Mouse (Mus musculus) MEL (cell line): ENCODE results near the gene Epo.

ENCODE experiments used
- CHD2 ChIP-seq: IDR thresholded peaks from 2 replicates; pipeline ENCODE4 v1.6.1; 2011; ENCODE audit warnings: low read length, improper control_type of control experiment
- CTCF ChIP-seq, 3 experiments: IDR thresholded peaks in 2 of 3; conservative IDR thresholded peaks in 1 of 3; 2 replicates each; pipeline ENCODE4 v1.5.1; 2011 to 2012; ENCODE audit warnings: low read length in 3 of 3, low read depth in 2 of 3, mild to moderate bottlenecking in 2 of 3, improper control_type of control experiment in 1 of 3, inconsistent platforms in 1 of 3, mixed read lengths in 1 of 3, moderate library complexity in 1 of 3; ENCODE audit not compliant: control insufficient read depth in 1 of 3, insufficient read depth in 1 of 3, poor library complexity in 1 of 3, severe bottlenecking in 1 of 3
- HCFC1 ChIP-seq: IDR thresholded peaks from 2 replicates; pipeline ENCODE4 v1.6.1; 2012; ENCODE audit warnings: low read depth, mild to moderate bottlenecking, inconsistent platforms, low read length, improper control_type of control experiment, moderate library complexity
- MAX ChIP-seq: IDR thresholded peaks from 2 replicates; pipeline ENCODE4 v1.6.1; 2011; ENCODE audit warnings: low read length, improper control_type of control experiment
- POLR2A ChIP-seq, 2 experiments: IDR thresholded peaks; 2 replicates each; pipeline ENCODE4 v1.6.1; 2011 to 2012; ENCODE audit warnings: low read length in 2 of 2, mild to moderate bottlenecking in 2 of 2, control low read depth in 1 of 2, improper control_type of control experiment in 1 of 2, low read depth in 1 of 2, moderate library complexity in 1 of 2; ENCODE audit not compliant: control insufficient read depth in 1 of 2, insufficient read depth in 1 of 2, poor library complexity in 1 of 2
- POLR2AphosphoS5 ChIP-seq: IDR thresholded peaks from 2 replicates; pipeline ENCODE4 v1.6.1; 2012; ENCODE audit warnings: low read depth, borderline replicate concordance, mild to moderate bottlenecking, inconsistent platforms, low read length, moderate library complexity, mixed read lengths
- TCF12 ChIP-seq: IDR thresholded peaks from 2 replicates; pipeline ENCODE4 v1.6.1; 2014; ENCODE audit warnings: low read depth, mild to moderate bottlenecking, inconsistent platforms, low read length, improper control_type of control experiment, moderate library complexity
- ZNF384 ChIP-seq: IDR thresholded peaks from 2 replicates; pipeline ENCODE4 v1.6.1; 2012; ENCODE audit warnings: low read depth, mild to moderate bottlenecking, inconsistent platforms, low read length, improper control_type of control experiment

DNA sequence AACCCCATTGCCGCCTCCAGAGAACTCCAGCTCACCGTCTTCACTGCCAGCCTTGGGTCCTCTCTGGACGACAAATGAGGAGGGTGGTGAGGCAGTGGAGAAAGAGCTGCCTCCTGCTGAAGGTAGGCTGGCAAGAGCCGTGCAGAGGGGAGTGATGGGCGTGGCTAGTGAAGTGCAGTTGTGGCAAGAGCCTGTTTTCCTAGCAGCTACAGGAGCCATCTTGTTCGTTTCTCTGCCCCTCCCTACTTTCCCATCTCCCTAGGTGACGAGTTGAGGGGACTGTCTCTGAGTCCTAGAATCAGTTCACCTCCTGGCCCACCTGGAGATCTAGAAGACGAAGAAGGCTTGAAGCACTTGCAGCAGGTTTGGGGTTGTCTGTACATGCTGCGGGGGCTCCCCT, 11.2 kb downstream of the Epo start:
- TF ChIP-seq CTCF (IDR thresholded peaks at IDR 0.05 in 2 of 3, conservative IDR thresholded peaks at IDR 0.05 in 1 of 3; ENCODE audit: control insufficient read depth in 1 of 3, insufficient read depth in 1 of 3, low read depth in 2 of 3, low read length in 3 of 3, poor library complexity in 1 of 3, severe bottlenecking in 1 of 3) (no peak), POLR2A (IDR thresholded peaks at IDR 0.05; ENCODE audit: control insufficient read depth in 1 of 2, insufficient read depth in 1 of 2, low read depth in 1 of 2, low read length in 2 of 2, poor library complexity in 1 of 2) (no peak), TCF12 (no peak), ZNF384 (no peak), MAX (no peak), HCFC1 (no peak), CHD2 (no peak), POLR2AphosphoS5 (no peak)
